Mouse (Mus musculus): ENCODE results near the gene Gnao1.

The Gnao1 gene

DNA sequence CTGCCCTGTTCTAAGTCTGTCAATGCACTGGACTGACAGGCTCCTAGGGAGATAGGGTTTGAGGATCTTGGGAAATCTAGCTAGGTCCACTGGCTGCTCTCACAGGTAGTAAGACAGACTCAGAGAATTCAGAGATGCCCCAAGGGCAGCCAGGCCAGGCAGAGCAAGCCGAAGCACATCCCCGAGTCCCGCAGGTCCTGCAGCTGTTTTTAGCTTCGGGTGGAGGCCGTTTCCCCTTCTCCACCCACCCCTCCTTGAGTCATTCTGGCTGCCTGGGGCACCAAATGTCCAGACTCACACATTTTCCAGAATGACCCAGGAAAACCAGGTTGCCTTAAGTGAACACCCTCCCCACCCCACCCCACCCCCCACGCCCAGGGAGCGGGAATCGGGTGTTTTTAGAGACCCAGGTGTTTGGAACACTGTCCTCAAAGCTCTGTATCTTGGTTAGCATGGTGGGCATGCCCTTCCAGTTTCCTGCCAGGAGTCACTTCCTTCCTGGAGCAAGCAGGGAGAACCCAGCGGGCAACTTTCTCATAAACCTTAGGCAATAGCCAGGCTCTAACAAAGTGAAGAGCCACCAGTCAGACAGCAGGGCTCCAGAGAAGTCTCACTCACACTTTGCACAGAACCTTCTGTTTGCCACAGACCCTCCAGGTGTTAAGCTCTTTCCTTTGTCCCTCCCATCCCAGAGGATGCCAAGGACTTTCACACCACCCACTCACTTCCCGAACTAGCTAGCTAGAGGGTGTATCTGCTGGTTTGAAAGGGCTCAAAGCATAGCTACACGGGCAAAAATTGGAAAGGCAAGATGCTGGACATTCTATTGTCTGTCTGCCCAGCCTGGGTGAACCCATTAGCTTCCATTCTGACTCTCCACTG is 131.0 kb downstream of the Gnao1 start:
- DNase-seq (ENCODE audit: low read depth in 1 of 2, low spot score in 2 of 2) = no peak

DNA sequence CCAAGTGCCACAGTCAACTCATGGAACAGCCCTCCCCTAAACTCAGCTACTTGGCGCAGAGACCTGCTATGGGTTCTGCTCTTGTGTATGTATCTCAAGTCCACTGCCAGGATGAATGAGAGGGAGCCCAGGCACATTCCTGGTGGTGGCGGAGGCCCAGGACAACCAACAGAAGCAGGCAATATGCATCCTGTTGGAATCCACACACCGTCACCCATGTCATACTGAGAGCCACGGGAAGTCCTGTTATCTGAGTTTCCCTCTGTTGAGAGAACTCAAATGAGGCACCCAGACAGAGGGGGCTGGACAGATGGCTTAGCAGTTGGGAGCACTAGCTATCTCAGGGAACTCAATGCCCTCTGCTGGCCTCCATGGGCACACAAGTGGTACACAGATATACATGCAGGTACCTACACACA is 131.9 kb downstream of the Gnao1 start:
- DNase-seq (ENCODE audit: low read depth in 1 of 2, low spot score in 2 of 2) = no peak

DNA sequence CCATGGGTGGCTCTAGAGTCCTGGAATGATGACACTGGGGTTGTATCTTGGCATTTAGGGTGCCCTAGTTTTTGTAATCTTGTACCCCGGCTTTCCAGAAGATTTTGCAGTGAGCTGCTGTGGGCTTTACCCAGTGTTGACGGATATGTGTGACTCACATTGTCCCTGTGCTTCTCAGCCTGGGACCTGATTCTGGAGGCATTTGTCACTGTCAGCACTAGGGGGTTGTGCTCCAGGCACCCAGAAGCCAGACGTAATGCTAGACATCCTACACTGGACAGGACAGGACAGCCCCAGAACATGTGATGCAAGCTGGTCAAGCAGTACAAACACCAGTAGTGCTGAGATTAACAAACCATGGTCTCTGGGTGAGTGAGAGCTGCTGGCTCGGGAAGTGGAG is 136.0 kb downstream of the Gnao1 start:
- DNase-seq (ENCODE audit: low read depth in 1 of 2, low spot score in 2 of 2) = no peak

DNA sequence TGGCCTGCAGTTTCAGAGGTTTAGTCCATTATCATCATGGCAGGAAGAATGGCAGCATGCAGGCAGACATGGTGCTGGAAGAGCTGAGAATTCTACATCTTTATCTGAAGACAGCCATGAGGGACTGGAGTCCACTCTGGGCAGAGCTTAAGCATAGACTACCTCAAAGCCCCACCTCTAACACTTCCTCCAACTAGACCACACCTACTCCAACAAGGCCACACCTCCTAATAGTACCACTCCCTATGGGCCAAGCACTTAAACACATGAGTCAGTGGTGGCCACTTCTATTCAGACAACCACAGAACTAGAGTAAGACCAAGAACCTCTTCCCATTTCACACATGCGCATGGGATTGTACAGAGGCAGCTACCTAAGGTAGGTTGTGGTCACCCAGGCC is 136.6 kb downstream of the Gnao1 start:
- DNase-seq (ENCODE audit: low read depth in 1 of 2, low spot score in 2 of 2) = no peak

DNA sequence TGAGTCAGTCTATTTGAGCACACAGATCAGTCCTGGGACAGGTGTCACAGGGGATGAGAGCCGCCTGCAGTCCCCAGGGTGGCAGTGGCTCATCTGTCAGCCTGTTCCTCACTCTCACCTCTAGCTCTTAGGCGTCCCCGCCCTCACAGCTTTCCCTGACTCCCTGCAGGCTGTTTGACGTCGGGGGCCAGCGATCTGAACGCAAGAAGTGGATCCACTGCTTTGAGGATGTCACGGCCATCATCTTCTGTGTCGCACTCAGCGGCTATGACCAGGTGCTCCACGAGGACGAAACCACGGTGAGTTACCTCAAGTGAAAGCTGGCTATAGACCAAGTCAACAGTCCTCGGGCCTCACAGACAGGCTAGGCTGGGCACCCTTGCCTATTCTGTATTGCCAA is 140.4 kb downstream of the Gnao1 start:
- no peak for DNase-seq (ENCODE audit: low read depth in 1 of 2, low spot score in 2 of 2)

DNA sequence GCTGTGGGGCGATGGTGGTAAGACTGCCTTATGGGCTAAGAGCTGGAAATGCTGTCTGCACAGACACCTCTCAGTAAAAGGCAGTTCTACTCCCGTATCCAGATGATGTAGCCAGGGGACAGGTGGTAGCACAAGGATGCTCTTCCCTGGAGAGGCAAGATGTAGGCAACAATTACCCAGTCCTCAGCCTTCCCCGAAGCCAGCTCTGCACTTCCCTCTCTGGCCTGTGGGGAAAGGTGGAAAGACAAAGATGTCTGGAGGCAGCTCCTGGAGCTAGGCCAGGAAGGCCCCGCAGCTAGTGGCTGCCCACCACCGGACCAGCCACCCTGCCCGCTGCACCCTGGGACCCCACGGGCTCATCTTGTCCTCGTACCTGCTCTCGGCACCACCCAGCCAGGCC is 142.7 kb downstream of the Gnao1 start:
- DNase-seq (ENCODE audit: low read depth in 1 of 2, low spot score in 2 of 2) = no peak

DNA sequence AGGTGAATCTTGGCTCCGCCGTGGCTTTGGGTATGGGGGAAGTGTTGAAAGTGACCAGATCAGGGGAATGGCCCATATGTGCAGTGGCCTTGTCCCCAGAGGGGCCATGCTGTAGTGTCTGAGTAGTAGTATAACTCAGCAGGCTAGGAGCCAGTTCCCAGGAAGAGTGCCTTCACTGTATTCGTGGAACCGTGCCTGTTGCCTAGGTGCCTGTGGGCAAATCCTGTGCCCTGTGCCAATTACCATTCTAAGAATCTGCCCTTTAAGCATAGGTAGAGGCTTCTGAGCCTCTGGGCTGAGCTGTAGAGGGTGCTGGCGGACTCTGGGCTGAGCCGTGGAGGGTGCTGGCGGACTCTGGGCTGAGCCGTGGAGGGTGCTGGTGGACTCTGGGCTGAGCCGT is 148.6 kb downstream of the Gnao1 start:
- no peak for DNase-seq (ENCODE audit: low read depth in 1 of 2, low spot score in 2 of 2)

DNA sequence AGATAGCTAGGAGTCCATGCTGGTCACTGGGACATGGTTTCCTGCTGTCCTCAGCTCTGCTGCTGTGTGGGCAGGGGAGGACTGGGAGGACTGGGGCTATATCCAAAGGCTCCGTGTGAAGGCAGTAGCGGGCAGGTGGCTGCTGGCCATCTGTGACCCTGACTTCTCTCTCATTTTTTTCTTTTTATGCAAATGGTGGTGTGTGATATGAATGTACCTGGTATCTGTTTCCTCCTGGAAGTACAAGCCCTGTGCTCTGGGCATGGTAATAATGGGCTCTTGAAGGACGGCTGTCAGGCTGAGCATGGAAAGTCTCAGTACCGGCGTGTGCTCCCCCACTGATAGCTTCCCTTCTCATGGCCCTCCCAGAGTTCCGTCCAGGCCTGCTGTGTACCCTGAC is 151.1 kb downstream of the Gnao1 start:
- no peak for DNase-seq (ENCODE audit: low read depth in 1 of 2, low spot score in 2 of 2)

DNA sequence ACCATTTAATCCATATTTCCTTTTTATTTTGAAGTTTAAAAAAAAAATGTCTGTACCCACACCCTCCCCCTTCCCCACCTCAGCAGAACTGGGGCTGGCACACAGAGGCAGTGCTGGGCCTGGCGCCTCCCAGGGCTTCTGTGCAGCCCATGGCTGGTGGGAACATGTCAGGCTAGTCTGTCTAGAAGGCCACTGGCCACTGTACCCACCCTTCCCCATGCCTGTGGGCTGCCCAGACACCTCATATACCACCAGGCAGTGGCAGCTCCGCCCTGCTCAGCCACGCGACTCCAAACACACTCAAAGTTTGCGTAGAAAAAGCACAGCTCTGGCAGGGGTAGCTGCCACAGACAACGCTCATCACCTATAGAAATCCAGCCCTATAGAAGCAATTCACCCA is 158.5 kb downstream of the Gnao1 start:
- DNase-seq (ENCODE audit: low read depth in 1 of 2, low spot score in 2 of 2) = no peak

DNA sequence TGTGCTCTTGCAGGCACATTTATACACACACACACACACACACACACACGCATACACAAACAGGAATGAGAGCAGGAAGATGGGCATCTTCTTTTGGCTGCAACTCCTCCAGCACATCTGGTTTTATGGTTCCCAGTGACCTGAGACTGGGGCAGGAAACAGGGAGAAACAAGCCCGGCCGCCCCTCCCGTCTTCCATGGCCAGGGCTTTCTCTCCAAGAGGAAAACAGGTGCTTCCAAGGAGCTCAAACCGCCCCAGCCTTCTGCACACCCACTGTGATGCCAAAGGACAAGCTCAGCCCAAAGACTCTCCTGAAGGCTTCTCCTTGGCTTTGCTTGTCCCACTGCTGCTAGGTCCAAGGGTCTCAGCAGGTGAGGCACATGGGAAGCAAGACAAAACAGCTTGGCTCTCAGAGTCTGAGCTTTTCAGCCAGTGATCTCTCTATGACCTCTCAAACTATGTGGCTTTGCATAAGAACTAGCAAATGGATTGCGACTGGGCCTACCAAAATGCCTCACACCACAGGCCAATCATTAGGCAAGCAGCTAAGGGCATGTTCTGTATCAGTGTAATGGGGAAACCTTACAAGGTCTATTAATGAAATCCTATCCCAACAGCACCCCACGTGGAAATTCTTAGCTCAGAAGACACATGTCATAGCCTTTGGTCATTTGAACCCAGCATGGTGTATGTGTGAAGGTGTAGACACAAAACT is 160.0 kb downstream of the Gnao1 start:
- no peak for DNase-seq (ENCODE audit: low read depth in 1 of 2, low spot score in 2 of 2)

DNA sequence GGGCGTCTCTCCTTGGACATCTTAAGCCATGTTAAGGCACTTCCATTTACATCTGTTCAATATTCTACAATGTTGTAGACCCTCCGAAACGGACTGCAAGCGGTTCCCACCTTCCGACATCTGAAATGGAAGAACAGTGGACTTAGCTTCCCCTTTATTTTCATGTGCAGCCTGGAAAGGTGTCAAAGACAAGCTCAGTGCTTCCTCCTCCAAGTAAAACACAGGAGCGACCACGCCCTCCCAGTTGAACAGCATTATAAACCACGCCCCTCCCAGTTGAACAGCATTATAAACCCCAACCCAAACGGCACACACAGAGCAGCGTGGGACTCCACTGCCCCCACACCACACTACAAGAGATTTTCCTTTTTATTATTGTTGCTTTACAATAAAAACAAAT is 161.7 kb downstream of the Gnao1 start:
- no peak for DNase-seq (ENCODE audit: low read depth in 1 of 2, low spot score in 2 of 2)

DNA sequence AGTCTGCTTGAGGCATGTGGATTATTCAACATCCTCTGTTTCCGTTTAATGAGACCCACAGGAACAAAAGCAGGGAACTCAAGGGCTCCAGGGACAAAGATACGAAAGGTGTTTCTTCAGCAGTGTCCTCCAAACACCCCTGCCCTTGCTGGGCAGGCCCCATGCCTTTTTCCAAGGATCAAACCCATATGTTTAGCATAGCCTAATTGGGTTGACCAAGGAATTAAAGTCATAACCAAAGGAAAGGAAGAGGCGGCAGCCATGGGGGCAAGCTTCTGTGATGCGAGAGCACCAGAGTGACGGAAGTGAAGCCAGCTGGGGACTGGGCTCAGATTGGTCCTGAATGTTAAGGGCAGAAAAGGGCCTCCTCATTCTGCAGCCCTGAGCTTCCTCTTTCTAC is 162.4 kb downstream of the Gnao1 start:
- DNase-seq (ENCODE audit: low read depth in 1 of 2, low spot score in 2 of 2) = no peak

DNA sequence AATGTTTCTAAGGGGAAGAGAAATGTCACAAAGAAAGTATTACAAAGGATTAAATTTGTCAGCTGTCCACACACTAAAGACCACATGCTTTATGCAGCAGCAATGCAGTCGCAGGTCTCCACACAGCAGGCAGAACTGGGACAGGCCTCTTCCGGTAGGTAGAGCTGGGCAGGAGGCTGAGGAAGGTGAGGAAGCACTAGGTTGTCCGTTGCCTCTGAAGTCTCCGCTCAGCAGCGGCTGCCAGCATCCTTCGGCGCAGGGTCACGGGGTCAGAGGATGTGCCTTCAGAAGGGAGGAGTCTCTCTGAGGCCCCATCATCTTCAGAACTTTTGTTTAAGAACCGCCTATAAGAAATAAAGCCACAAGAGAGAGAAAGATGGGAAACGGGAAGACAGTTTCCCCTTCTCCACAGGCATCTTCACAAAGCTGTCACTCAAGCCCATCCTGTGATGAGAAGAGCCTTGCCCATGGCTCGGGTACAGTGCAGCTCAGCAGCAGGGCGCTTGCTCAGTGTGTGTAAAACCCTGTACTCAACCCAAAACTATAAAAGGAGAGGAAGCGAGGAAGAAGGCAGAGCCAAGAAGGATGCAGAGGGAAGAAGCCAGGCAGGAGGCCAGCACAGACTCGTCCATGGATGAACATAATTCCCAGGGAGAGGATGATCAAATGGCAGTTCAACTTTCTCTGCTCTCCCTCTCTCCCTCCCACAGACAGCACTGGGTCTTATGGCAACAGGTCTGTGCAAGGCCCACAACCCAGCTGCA is 163.4 kb downstream of the Gnao1 start:
- no peak for DNase-seq (ENCODE audit: low read depth in 1 of 2, low spot score in 2 of 2)

DNA sequence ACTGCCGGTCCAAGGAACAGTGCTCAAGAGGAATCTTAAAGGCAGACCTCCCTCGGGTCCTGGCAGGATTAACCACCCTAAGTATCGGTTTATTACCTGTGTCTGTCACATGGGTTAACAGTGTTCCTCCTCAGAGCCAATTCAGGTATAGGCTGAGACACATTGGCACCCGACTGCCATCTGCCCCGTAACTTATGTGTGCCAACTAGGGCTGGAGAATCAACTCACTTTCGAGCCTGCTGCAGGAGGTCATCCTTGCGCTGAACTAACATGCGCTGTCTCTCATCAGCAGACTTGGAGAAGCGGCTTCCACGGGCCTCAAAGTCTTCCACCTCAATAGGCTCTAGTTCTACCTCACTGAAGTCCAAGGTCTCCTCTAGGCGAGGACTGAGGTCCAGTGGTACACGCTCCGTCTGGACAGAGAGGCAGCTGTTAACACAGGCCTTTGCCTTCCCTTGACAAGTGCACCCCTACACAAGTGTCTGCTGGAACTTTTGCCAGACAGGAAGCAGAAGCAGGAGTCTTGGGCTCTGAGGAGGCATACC is 164.1 kb downstream of the Gnao1 start:
- DNase-seq (ENCODE audit: low read depth in 1 of 2, low spot score in 2 of 2) = no peak

DNA sequence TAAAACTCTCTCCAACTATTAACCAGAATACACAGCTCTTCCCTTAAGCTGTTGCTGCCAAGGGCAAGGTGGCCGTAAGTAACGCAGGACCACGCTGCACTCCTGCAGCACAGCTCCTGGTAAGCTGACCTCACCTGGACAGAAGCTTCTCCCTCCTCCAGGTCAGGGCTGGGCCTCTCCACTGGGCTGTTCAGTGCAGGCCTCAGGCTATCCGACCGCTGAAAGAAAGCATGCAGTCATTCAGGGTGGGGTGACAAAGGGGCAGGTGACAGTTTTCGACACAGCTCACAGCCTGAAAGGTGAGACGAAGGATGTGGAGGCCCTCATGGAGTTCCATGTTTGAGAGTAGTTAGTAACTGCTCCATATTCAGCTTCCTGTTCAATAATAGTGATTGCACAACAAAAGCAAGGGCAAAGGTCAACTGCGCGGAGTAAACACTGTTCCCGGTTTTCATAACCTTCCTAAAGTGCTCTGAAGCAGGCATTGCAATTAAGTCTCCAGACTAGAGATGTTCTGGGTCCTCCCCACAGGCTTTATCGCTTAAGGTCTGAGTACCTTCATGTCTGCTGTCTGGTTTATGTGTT is 164.9 kb downstream of the Gnao1 start:
- DNase-seq (ENCODE audit: low read depth in 1 of 2, low spot score in 2 of 2) = no peak

DNA sequence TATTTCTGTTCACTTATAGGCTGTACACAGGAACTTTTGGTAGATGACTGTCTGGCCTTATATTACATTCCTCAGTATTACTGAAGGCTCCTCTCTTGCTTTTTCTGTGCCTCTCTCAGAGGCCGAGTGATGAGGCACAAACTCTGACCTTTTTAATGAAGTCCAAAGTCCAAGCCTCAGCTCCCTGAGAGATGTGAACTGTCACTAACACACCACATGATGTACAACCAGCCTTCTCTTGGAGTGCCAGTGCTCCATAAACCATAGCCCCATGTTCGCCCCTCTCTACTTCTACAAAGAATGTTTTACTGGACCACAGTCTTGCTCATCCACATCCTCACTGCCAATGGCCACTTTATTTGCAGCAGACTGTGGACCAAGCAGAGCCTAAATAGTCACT is 165.6 kb downstream of the Gnao1 start:
- DNase-seq (ENCODE audit: low read depth in 1 of 2, low spot score in 2 of 2) = no peak

DNA sequence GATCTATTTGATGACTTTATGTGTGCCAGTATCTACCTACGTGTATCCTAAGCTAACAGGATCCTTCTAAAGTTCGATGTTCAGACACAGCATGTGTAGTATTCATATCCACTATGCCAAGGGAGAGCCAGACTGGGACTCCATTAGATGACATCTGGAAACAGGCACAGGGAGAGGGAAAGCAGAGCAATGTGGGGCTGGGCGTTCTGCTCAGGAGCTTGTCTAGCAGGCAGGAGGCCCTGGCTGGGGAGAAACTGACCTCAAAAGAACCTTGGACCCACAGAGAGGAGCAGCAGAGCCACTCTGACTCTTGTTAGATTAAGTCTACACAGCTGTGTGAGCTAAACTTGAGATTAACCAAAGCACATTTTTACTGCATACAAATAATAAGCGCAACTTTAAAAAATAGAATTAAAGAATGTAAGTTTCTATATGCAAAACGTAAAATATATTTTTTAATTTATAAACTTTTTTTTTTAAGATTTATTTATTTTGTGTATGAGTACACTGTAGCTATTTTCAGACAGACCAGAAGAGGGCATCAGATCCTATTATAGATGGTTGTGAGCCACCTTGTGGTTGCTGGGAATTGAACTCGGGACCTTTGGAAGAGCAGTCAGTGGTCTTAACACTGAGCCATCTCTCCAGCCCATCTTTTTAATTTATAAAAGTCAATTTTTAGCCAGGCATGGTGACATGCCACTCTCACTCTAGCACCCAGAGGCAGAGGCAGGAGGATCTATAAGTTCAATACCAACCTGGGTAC is 166.9 kb downstream of the Gnao1 start:
- no peak for DNase-seq (ENCODE audit: low read depth in 1 of 2, low spot score in 2 of 2)

DNA sequence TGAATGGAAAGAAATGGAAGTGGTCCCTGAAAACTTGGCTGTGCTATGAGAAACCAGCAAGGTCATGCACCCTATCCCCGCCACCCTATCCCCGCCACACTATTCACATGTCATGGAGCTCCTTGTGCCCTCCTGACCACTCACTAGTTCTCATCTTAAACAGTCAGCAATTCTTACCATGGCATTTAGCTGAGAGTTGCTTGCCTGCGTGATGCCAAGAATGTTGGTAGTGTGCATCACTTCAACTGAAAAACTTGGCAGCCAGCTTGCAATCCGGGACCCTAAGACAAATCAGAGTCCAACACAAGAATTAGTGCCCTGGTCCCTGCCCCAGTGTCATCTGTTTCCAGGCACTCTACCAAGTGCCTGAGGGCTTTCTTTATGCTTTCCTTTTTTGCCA is 170.4 kb downstream of the Gnao1 start:
- DNase-seq (ENCODE audit: low read depth in 1 of 2, low spot score in 2 of 2) = no peak

DNA sequence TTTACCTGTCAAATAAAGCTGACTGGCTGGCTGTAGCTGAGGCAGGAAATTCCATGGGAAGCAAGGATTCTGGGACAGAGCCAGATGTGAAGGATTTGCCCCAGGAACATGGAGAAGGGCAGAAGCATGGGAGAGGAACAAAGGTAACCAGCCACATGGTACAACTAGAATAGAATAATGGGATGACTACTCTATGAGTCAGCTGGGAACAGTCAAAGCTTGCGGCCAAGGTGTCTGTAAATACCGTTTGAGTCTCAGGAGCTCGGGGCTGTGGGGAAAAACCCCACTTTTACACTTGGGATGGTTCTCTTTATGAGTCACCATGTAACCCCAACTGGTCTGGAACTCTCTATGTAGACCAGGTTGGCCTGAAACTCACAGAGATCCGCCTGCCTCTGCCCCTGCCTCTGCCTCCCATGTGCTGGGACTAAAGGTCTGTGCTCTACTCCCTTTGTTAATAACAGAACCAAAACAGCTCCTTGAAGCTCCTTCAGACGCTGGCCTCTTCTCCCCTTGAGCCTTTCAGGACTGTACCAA is 172.0 kb downstream of the Gnao1 start:
- no peak for DNase-seq (ENCODE audit: low read depth in 1 of 2, low spot score in 2 of 2)

DNA sequence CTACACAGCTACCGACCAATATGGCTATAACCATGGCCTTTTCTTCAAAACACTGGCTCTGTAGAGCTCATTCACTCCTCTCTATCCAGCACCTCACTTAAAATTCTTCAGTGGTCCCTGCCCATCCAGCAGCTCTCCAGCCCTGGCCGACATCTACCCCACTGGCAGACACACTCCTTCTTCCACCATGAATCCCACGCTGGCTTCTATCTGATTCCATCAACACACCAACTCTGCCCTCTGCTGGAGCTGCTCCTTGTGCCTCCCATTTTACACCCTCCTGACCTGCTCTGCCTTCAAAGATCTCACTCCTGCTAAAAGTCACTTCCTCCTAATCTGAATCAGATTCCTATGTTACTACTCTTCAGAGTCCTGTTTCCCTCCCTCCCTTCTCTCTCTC is 174.1 kb downstream of the Gnao1 start:
- DNase-seq (ENCODE audit: low read depth in 1 of 2, low spot score in 2 of 2) = no peak

Measured in monocyte, adult 2 months (primary cell).